Mouse (Mus musculus): ENCODE data around the gene Col13a1. TPM values are rescaled to one million over a fixed set of nuclear protein-coding genes. Genes with fewer than 3 reads are reported as not detected.

Col13a1 gene
- polyA plus RNA-seq, 1 experiment from 2014 or later, result 32.6 TPM

- WGBS, result 75% methylated on average over 1 of the region's 1 CpGs
- H3K9me3 ChIP-seq, result no peaks in the 10 kb centered on the region
- no peak overlapping the region for H3K4me3 ChIP-seq
- no peak overlapping the region for H3K27ac ChIP-seq
- no peak for ATAC-seq (ENCODE audit: borderline replicate concordance, extremely low read depth, low FRiP score, low TSS enrichment)
- no peak overlapping the region for H3K4me2 ChIP-seq
- no peaks in the 10 kb centered on the region for H3K4me1 ChIP-seq
- no peak overlapping the region for H3K9ac ChIP-seq
- H3K27me3 ChIP-seq, result no peaks in the 10 kb centered on the region
- no peaks in the 10 kb centered on the region for H3K36me3 ChIP-seq
These were observed 20.9 kb upstream of the Col13a1 start for GRCm38 (mm10) chr10:61999766-62000165.

- Histone ChIP-seq H3K27ac (no peak overlapping the region), H3K36me3 (no peaks in the 10 kb centered on the region), H3K4me1 (no peaks in the 10 kb centered on the region), H3K27me3 (no peaks in the 10 kb centered on the region), H3K4me3 (no peak overlapping the region), H3K9me3 (no peaks in the 10 kb centered on the region), H3K9ac (no peak overlapping the region), H3K4me2 (no peak overlapping the region)
- ATAC-seq (ENCODE audit: borderline replicate concordance, extremely low read depth, low FRiP score, low TSS enrichment), result no peak
- WGBS, result 20% methylated on average over 11 of the region's 11 CpGs
These were observed 12.8 kb upstream of the Col13a1 start for GRCm38 (mm10) chr10:61991481-61992424.

- peaks cover 54% of the 10 kb centered on the region for H3K27me3 ChIP-seq
- no peak overlapping the region for H3K4me3 ChIP-seq
- H3K9ac ChIP-seq, result no peak overlapping the region
- no peaks in the 10 kb centered on the region for H3K36me3 ChIP-seq
- peak; percentile 20; the same call in 1 of the 2 replicates for ATAC-seq (ENCODE audit: borderline replicate concordance, extremely low read depth, low FRiP score, low TSS enrichment)
- peaks cover 30% of the 10 kb centered on the region for H3K4me1 ChIP-seq
- H3K27ac ChIP-seq, result no peak overlapping the region
- no peak overlapping the region for H3K4me2 ChIP-seq
- WGBS, result 2% methylated on average over 7 of the region's 7 CpGs
- no peaks in the 10 kb centered on the region for H3K9me3 ChIP-seq
These were observed 1.5 kb upstream of the Col13a1 start for GRCm38 (mm10) chr10:61980424-61980823.

- Histone ChIP-seq H3K9me3 (no peaks in the 10 kb centered on the region), H3K27ac (peak overlapping the region; percentile 77), H3K4me3 (peak overlapping the region; percentile 61), H3K4me2 (peak overlapping the region; percentile 77), H3K9ac (peak overlapping the region; percentile 58), H3K36me3 (no peaks in the 10 kb centered on the region), H3K4me1 (peaks cover 47% of the 10 kb centered on the region), H3K27me3 (peaks cover 54% of the 10 kb centered on the region)
- under 1% methylated on average over 65 of the region's 65 CpGs for WGBS
- ATAC-seq (ENCODE audit: borderline replicate concordance, extremely low read depth, low FRiP score, low TSS enrichment), result no peak
These were observed 619 bp downstream of the Col13a1 start for GRCm38 (mm10) chr10:61978112-61978865.

- WGBS, result 1% methylated on average over 18 of the region's 18 CpGs
- Histone ChIP-seq H3K4me3 (peak overlapping the region; percentile 61), H3K9me3 (no peaks in the 10 kb centered on the region), H3K36me3 (no peaks in the 10 kb centered on the region), H3K27me3 (peaks cover 54% of the 10 kb centered on the region), H3K4me2 (peak overlapping the region; percentile 77), H3K9ac (peak overlapping the region; percentile 58), H3K4me1 (peaks cover 47% of the 10 kb centered on the region), H3K27ac (peak overlapping the region; percentile 77)
- peak; percentile 6; the same call in 1 of the 2 replicates for ATAC-seq (ENCODE audit: borderline replicate concordance, extremely low read depth, low FRiP score, low TSS enrichment)
These were observed 1.4 kb downstream of the Col13a1 start for GRCm38 (mm10) chr10:61977392-61978096.

- Histone ChIP-seq H3K4me2 (peak overlapping the region; percentile 77), H3K4me3 (peak overlapping the region; percentile 61), H3K9ac (no peak overlapping the region), H3K9me3 (no peaks in the 10 kb centered on the region), H3K27me3 (peaks cover 53% of the 10 kb centered on the region), H3K27ac (peak overlapping the region; percentile 77), H3K36me3 (no peaks in the 10 kb centered on the region), H3K4me1 (peaks cover 50% of the 10 kb centered on the region)
- peak; percentile 79 for ATAC-seq (ENCODE audit: borderline replicate concordance, extremely low read depth, low FRiP score, low TSS enrichment)
- 4% methylated on average over 6 of the region's 6 CpGs for WGBS
These were observed 1.9 kb downstream of the Col13a1 start for GRCm38 (mm10) chr10:61976987-61977386.

GRCm38 (mm10) chr10:61974581-61974980 is 4.3 kb downstream of the Col13a1 start:
- Histone ChIP-seq H3K4me1 (peaks cover 43% of the 10 kb centered on the region), H3K4me2 (peak overlapping the region; percentile 12; the same call in 1 of the 2 replicates), H3K4me3 (no peak overlapping the region), H3K27ac (peak overlapping the region; percentile 67), H3K36me3 (no peaks in the 10 kb centered on the region), H3K9me3 (no peaks in the 10 kb centered on the region), H3K9ac (no peak overlapping the region), H3K27me3 (peaks cover 39% of the 10 kb centered on the region)
- 61% methylated on average over 2 of the region's 2 CpGs for WGBS
- ATAC-seq (ENCODE audit: borderline replicate concordance, extremely low read depth, low FRiP score, low TSS enrichment), result peak; percentile 44; the same call in 1 of the 2 replicates

- Histone ChIP-seq H3K4me1 (peaks cover 28% of the 10 kb centered on the region), H3K27me3 (peaks cover 13% of the 10 kb centered on the region), H3K4me3 (no peak overlapping the region), H3K4me2 (no peak overlapping the region), H3K36me3 (no peaks in the 10 kb centered on the region), H3K9ac (no peak overlapping the region), H3K9me3 (no peaks in the 10 kb centered on the region), H3K27ac (no peak overlapping the region)
- WGBS, result 12% methylated on average over 4 of the region's 4 CpGs
- ATAC-seq (ENCODE audit: borderline replicate concordance, extremely low read depth, low FRiP score, low TSS enrichment), result no peak
These were observed 6.9 kb downstream of the Col13a1 start for GRCm38 (mm10) chr10:61972041-61972440.

GRCm38 (mm10) chr10:61968003-61968553 is 10.8 kb downstream of the Col13a1 start:
- no peak for ATAC-seq (ENCODE audit: borderline replicate concordance, extremely low read depth, low FRiP score, low TSS enrichment)
- Histone ChIP-seq H3K27ac (no peak overlapping the region), H3K9me3 (no peaks in the 10 kb centered on the region), H3K4me3 (no peak overlapping the region), H3K4me2 (no peak overlapping the region), H3K4me1 (peaks cover 23% of the 10 kb centered on the region), H3K27me3 (0 out of 2 replicates have a peak, but pooled peaks cover 8% of the 10 kb centered on the region), H3K36me3 (no peaks in the 10 kb centered on the region), H3K9ac (no peak overlapping the region)
- 57% methylated on average over 7 of the region's 7 CpGs for WGBS

GRCm38 (mm10) chr10:61967207-61967606 is 11.7 kb downstream of the Col13a1 start:
- peaks cover 22% of the 10 kb centered on the region for H3K4me1 ChIP-seq
- 56% methylated on average over 3 of the region's 3 CpGs for WGBS
- no peak for ATAC-seq (ENCODE audit: borderline replicate concordance, extremely low read depth, low FRiP score, low TSS enrichment)
- H3K4me3 ChIP-seq, result no peak overlapping the region
- H3K9me3 ChIP-seq, result no peaks in the 10 kb centered on the region
- 0 out of 2 replicates have a peak, but pooled peaks cover 8% of the 10 kb centered on the region for H3K27me3 ChIP-seq
- no peak overlapping the region for H3K9ac ChIP-seq
- no peaks in the 10 kb centered on the region for H3K36me3 ChIP-seq
- no peak overlapping the region for H3K4me2 ChIP-seq
- H3K27ac ChIP-seq, result no peak overlapping the region

- H3K27me3 ChIP-seq, result no peaks in the 10 kb centered on the region
- peak; percentile 52; the same call in 1 of the 2 replicates for ATAC-seq (ENCODE audit: borderline replicate concordance, extremely low read depth, low FRiP score, low TSS enrichment)
- no peaks in the 10 kb centered on the region for H3K36me3 ChIP-seq
- no peak overlapping the region for H3K27ac ChIP-seq
- H3K4me2 ChIP-seq, result no peak overlapping the region
- H3K9ac ChIP-seq, result no peak overlapping the region
- WGBS, result 12% methylated on average over 7 of the region's 7 CpGs
- H3K9me3 ChIP-seq, result no peaks in the 10 kb centered on the region
- no peak overlapping the region for H3K4me3 ChIP-seq
- H3K4me1 ChIP-seq, result peaks cover 15% of the 10 kb centered on the region
These were observed 13.5 kb downstream of the Col13a1 start for GRCm38 (mm10) chr10:61965386-61965841.
